Mouse (Mus musculus): ENCODE data around the gene Trak1.
A peak's percentile ranks its signal among the peaks of the same experiment; 100 is the strongest.

The Trak1 gene

GRCm38 (mm10) chr9:121395812-121396211, 98.5 kb downstream of the Trak1 start:
- DNase-seq (ENCODE audit: low spot score): no peak

- no peak for DNase-seq (ENCODE audit: low spot score)
These were observed 100.9 kb downstream of the Trak1 start for GRCm38 (mm10) chr9:121398100-121398760.

- no peak for DNase-seq (ENCODE audit: low spot score)
These were observed 101.5 kb downstream of the Trak1 start for GRCm38 (mm10) chr9:121398761-121399160.

GRCm38 (mm10) chr9:121400608-121401007, 103.3 kb downstream of the Trak1 start:
- DNase-seq (ENCODE audit: low spot score): no peak

- DNase-seq (ENCODE audit: low spot score): no peak
These were observed 105.9 kb downstream of the Trak1 start for GRCm38 (mm10) chr9:121403157-121403671.

- DNase-seq (ENCODE audit: low spot score): no peak
These were observed 106.4 kb downstream of the Trak1 start for GRCm38 (mm10) chr9:121403699-121404098.

GRCm38 (mm10) chr9:121405088-121405681, 107.9 kb downstream of the Trak1 start:
- no peak for DNase-seq (ENCODE audit: low spot score)

- DNase-seq (ENCODE audit: low spot score): no peak
These were observed 108.5 kb downstream of the Trak1 start for GRCm38 (mm10) chr9:121405792-121406191.

- DNase-seq (ENCODE audit: low spot score): no peak
These were observed 116.9 kb downstream of the Trak1 start for GRCm38 (mm10) chr9:121414237-121414636.

GRCm38 (mm10) chr9:121415626-121416241, 118.4 kb downstream of the Trak1 start:
- DNase-seq (ENCODE audit: low spot score): no peak

GRCm38 (mm10) chr9:121416460-121416859, 119.2 kb downstream of the Trak1 start:
- no peak for DNase-seq (ENCODE audit: low spot score)

GRCm38 (mm10) chr9:121416872-121417637, 119.8 kb downstream of the Trak1 start:
- DNase-seq (ENCODE audit: low spot score): no peak

GRCm38 (mm10) chr9:121419011-121419410, 121.7 kb downstream of the Trak1 start:
- no peak for DNase-seq (ENCODE audit: low spot score)

- DNase-seq (ENCODE audit: low spot score): no peak
These were observed 122.3 kb downstream of the Trak1 start for GRCm38 (mm10) chr9:121419573-121419972.

GRCm38 (mm10) chr9:121420817-121421216, 123.5 kb downstream of the Trak1 start:
- DNase-seq (ENCODE audit: low spot score): no peak

- no peak for DNase-seq (ENCODE audit: low spot score)
These were observed 125.1 kb downstream of the Trak1 start for GRCm38 (mm10) chr9:121422402-121422801.

- DNase-seq (ENCODE audit: low spot score): no peak
These were observed 126.3 kb downstream of the Trak1 start for GRCm38 (mm10) chr9:121423621-121424020.

- no peak for DNase-seq (ENCODE audit: low spot score)
These were observed 127.2 kb downstream of the Trak1 start for GRCm38 (mm10) chr9:121424281-121425164.

GRCm38 (mm10) chr9:121426451-121426850, 129.1 kb downstream of the Trak1 start:
- peak; percentile 8 for DNase-seq (ENCODE audit: low spot score)

GRCm38 (mm10) chr9:121426902-121427301, 129.6 kb downstream of the Trak1 start:
- no peak for DNase-seq (ENCODE audit: low spot score)

GRCm38 (mm10) chr9:121429592-121429991, 132.3 kb downstream of the Trak1 start:
- DNase-seq (ENCODE audit: low spot score): no peak

Data from adipocyte (in vitro differentiated cells).